Mouse (Mus musculus): ENCODE results near the gene Bmt2. TPM values are rescaled to one million over a fixed set of nuclear protein-coding genes. Genes with fewer than 3 reads are reported as not detected.

The Bmt2 gene
- polyA plus RNA-seq, 1 experiment from 2014 or later = 18.5 TPM

GRCm38 (mm10) chr6:13665646-13666045, 12.1 kb downstream of the Bmt2 start:
- WGBS = 91% methylated on average over 7 of the region's 7 CpGs
- H3K4me3 ChIP-seq = no peak overlapping the region
- H3K27me3 ChIP-seq (ENCODE audit: poor library complexity, severe bottlenecking) = no peaks in the 10 kb centered on the region
- no peak overlapping the region for H3K27ac ChIP-seq
- peaks cover 28% of the 10 kb centered on the region for H3K36me3 ChIP-seq (replicated peaks)
- no peaks in the 10 kb centered on the region for H3K4me1 ChIP-seq
- no peak for DNase-seq (ENCODE audit: extremely low spot score, low spot score)
- no peaks in the 10 kb centered on the region for H3K9me3 ChIP-seq

- no peaks in the 10 kb centered on the region for H3K9me3 ChIP-seq
- no peaks in the 10 kb centered on the region for H3K4me1 ChIP-seq
- H3K4me3 ChIP-seq = no peak overlapping the region
- no peak for DNase-seq (ENCODE audit: extremely low spot score, low spot score)
- H3K27ac ChIP-seq = no peak overlapping the region
- peaks cover 34% of the 10 kb centered on the region for H3K36me3 ChIP-seq (replicated peaks)
- H3K27me3 ChIP-seq (ENCODE audit: poor library complexity, severe bottlenecking) = no peaks in the 10 kb centered on the region
- 84% methylated on average over 2 of the region's 2 CpGs for WGBS
These were observed 19.8 kb downstream of the Bmt2 start for GRCm38 (mm10) chr6:13658016-13658415.

GRCm38 (mm10) chr6:13654081-13654480, 23.7 kb downstream of the Bmt2 start:
- Histone ChIP-seq H3K27ac (no peak overlapping the region), H3K9me3 (no peaks in the 10 kb centered on the region), H3K27me3 (ENCODE audit: poor library complexity, severe bottlenecking) (no peaks in the 10 kb centered on the region), H3K4me1 (no peaks in the 10 kb centered on the region), H3K36me3 (replicated peaks) (peaks cover 25% of the 10 kb centered on the region), H3K4me3 (no peak overlapping the region)
- no peak for DNase-seq (ENCODE audit: extremely low spot score, low spot score)

- H3K27me3 ChIP-seq (ENCODE audit: poor library complexity, severe bottlenecking) = no peaks in the 10 kb centered on the region
- no peaks in the 10 kb centered on the region for H3K4me1 ChIP-seq
- H3K27ac ChIP-seq = no peak overlapping the region
- no peak overlapping the region for H3K4me3 ChIP-seq
- peaks cover 6% of the 10 kb centered on the region; the same call in 1 of the 2 replicates for H3K9me3 ChIP-seq
- DNase-seq (ENCODE audit: extremely low spot score, low spot score) = no peak
- H3K36me3 ChIP-seq (replicated peaks) = peaks cover 36% of the 10 kb centered on the region
- 94% methylated on average over 3 of the region's 3 CpGs for WGBS
These were observed 25.5 kb downstream of the Bmt2 start for GRCm38 (mm10) chr6:13652284-13652683.

GRCm38 (mm10) chr6:13650854-13651253, 26.9 kb downstream of the Bmt2 start:
- 96% methylated on average over 3 of the region's 3 CpGs for WGBS
- no peaks in the 10 kb centered on the region for H3K4me1 ChIP-seq
- no peak for DNase-seq (ENCODE audit: extremely low spot score, low spot score)
- H3K9me3 ChIP-seq = peaks cover 10% of the 10 kb centered on the region; the same call in 1 of the 2 replicates
- no peak overlapping the region for H3K27ac ChIP-seq
- peaks cover 45% of the 10 kb centered on the region for H3K36me3 ChIP-seq (replicated peaks)
- no peak overlapping the region for H3K4me3 ChIP-seq
- H3K27me3 ChIP-seq (ENCODE audit: poor library complexity, severe bottlenecking) = no peaks in the 10 kb centered on the region

- Histone ChIP-seq H3K36me3 (replicated peaks) (peaks cover 56% of the 10 kb centered on the region), H3K9me3 (peaks cover 22% of the 10 kb centered on the region; the same call in 1 of the 2 replicates), H3K4me1 (no peaks in the 10 kb centered on the region), H3K27me3 (ENCODE audit: poor library complexity, severe bottlenecking) (no peaks in the 10 kb centered on the region), H3K27ac (no peak overlapping the region), H3K4me3 (no peak overlapping the region)
- DNase-seq (ENCODE audit: extremely low spot score, low spot score) = no peak
These were observed 29.5 kb downstream of the Bmt2 start for GRCm38 (mm10) chr6:13648305-13648704.

GRCm38 (mm10) chr6:13636582-13636989, 41.2 kb downstream of the Bmt2 start:
- no peak for DNase-seq (ENCODE audit: extremely low spot score, low spot score)
- H3K9me3 ChIP-seq = no peaks in the 10 kb centered on the region
- H3K27me3 ChIP-seq (ENCODE audit: poor library complexity, severe bottlenecking) = no peaks in the 10 kb centered on the region
- H3K27ac ChIP-seq = no peak overlapping the region
- WGBS = 87% methylated on average over 3 of the region's 3 CpGs
- peaks cover 31% of the 10 kb centered on the region for H3K36me3 ChIP-seq (replicated peaks)
- no peak overlapping the region for H3K4me3 ChIP-seq
- H3K4me1 ChIP-seq = no peaks in the 10 kb centered on the region

- Histone ChIP-seq H3K4me3 (no peak overlapping the region), H3K4me1 (no peaks in the 10 kb centered on the region), H3K9me3 (no peaks in the 10 kb centered on the region), H3K36me3 (replicated peaks) (peaks cover 18% of the 10 kb centered on the region), H3K27ac (no peak overlapping the region), H3K27me3 (ENCODE audit: poor library complexity, severe bottlenecking) (no peaks in the 10 kb centered on the region)
- DNase-seq (ENCODE audit: extremely low spot score, low spot score) = no peak
- WGBS = 93% methylated on average over 1 of the region's 1 CpGs
These were observed 45.2 kb downstream of the Bmt2 start for GRCm38 (mm10) chr6:13632571-13632970.

- Histone ChIP-seq H3K27ac (no peak overlapping the region), H3K27me3 (ENCODE audit: poor library complexity, severe bottlenecking) (no peaks in the 10 kb centered on the region), H3K9me3 (no peaks in the 10 kb centered on the region), H3K4me1 (no peaks in the 10 kb centered on the region), H3K36me3 (replicated peaks) (peaks cover 20% of the 10 kb centered on the region), H3K4me3 (no peak overlapping the region)
- no peak for DNase-seq (ENCODE audit: extremely low spot score, low spot score)
- 90% methylated on average over 2 of the region's 2 CpGs for WGBS
These were observed 47.2 kb downstream of the Bmt2 start for GRCm38 (mm10) chr6:13630607-13631006.

- WGBS = 88% methylated on average over 2 of the region's 2 CpGs
- H3K36me3 ChIP-seq (replicated peaks) = peaks cover 8% of the 10 kb centered on the region
- DNase-seq (ENCODE audit: extremely low spot score, low spot score) = no peak
These were observed 58.1 kb downstream of the Bmt2 start for GRCm38 (mm10) chr6:13619618-13620017.

GRCm38 (mm10) chr6:13617110-13617509, 60.7 kb downstream of the Bmt2 start:
- H3K27me3 ChIP-seq (ENCODE audit: poor library complexity, severe bottlenecking) = no peaks in the 10 kb centered on the region
- H3K4me3 ChIP-seq = no peak overlapping the region
- no peaks in the 10 kb centered on the region for H3K4me1 ChIP-seq
- no peaks in the 10 kb centered on the region for H3K9me3 ChIP-seq
- no peak overlapping the region for H3K27ac ChIP-seq
- DNase-seq (ENCODE audit: extremely low spot score, low spot score) = no peak
- WGBS = 91% methylated on average over 3 of the region's 3 CpGs
- peaks cover 4% of the 10 kb centered on the region for H3K36me3 ChIP-seq (replicated peaks)

More at GRCm38 (mm10) chr6:13619618-13620017, 58.1 kb downstream of the Bmt2 start:
- Histone ChIP-seq H3K9me3 (no peaks in the 10 kb centered on the region), H3K4me3 (no peak overlapping the region), H3K27ac (no peak overlapping the region), H3K27me3 (ENCODE audit: poor library complexity, severe bottlenecking) (no peaks in the 10 kb centered on the region), H3K4me1 (no peaks in the 10 kb centered on the region)

GRCm38 (mm10) chr6:13614568-13614967, 63.2 kb downstream of the Bmt2 start:
- H3K36me3 ChIP-seq (replicated peaks) = no peaks in the 10 kb centered on the region
- no peaks in the 10 kb centered on the region for H3K27me3 ChIP-seq (ENCODE audit: poor library complexity, severe bottlenecking)
- no peak overlapping the region for H3K4me3 ChIP-seq
- no peaks in the 10 kb centered on the region for H3K9me3 ChIP-seq
- WGBS = 91% methylated on average over 3 of the region's 3 CpGs
- no peaks in the 10 kb centered on the region for H3K4me1 ChIP-seq
- no peak overlapping the region for H3K27ac ChIP-seq
- DNase-seq (ENCODE audit: extremely low spot score, low spot score) = no peak

GRCm38 (mm10) chr6:13613671-13614070, 64.1 kb downstream of the Bmt2 start:
- no peaks in the 10 kb centered on the region for H3K9me3 ChIP-seq
- 89% methylated on average over 3 of the region's 3 CpGs for WGBS
- H3K4me1 ChIP-seq = no peaks in the 10 kb centered on the region
- DNase-seq (ENCODE audit: extremely low spot score, low spot score) = no peak
- no peaks in the 10 kb centered on the region for H3K27me3 ChIP-seq (ENCODE audit: poor library complexity, severe bottlenecking)
- no peak overlapping the region for H3K4me3 ChIP-seq
- H3K27ac ChIP-seq = no peak overlapping the region
- H3K36me3 ChIP-seq (replicated peaks) = no peaks in the 10 kb centered on the region

- H3K36me3 ChIP-seq (replicated peaks) = no peaks in the 10 kb centered on the region
- H3K9me3 ChIP-seq = no peaks in the 10 kb centered on the region
- no peak for DNase-seq (ENCODE audit: extremely low spot score, low spot score)
- H3K27me3 ChIP-seq (ENCODE audit: poor library complexity, severe bottlenecking) = no peaks in the 10 kb centered on the region
- H3K27ac ChIP-seq = no peak overlapping the region
- 88% methylated on average over 2 of the region's 2 CpGs for WGBS
- H3K4me3 ChIP-seq = no peak overlapping the region
- peaks cover 17% of the 10 kb centered on the region for H3K4me1 ChIP-seq
These were observed 66.9 kb downstream of the Bmt2 start for GRCm38 (mm10) chr6:13610869-13611268.

Measured in forebrain, embryonic 10.5 days (tissue).